In genomic region chr6:71420848-71421247, GRCm38 (mm10) we compare ENCODE assay signal across 20 mouse cellular contexts. TPM values are rescaled to one million over a fixed set of nuclear protein-coding genes. Genes with fewer than 3 reads are reported as not detected.
"Had no signal": no experiment of that assay in that cellular context is flagged by ENCODE, and none has a peak within 500 bp of the region (broad histone marks: within the 10 kb centered on the region; RNA-seq: fewer than 3 reads in every experiment).

No protein-coding gene starts in this region.

- H3K27ac ChIP-seq: limb, embryonic 12.5 days; liver, embryonic 14.5 days; midbrain, embryonic 10.5 days; neural tube, embryonic 15.5 days had no signal

- H3K4me1 ChIP-seq: limb, embryonic 12.5 days; midbrain, embryonic 10.5 days; neural tube, embryonic 15.5 days had no signal

- H3K9me3 ChIP-seq: limb, embryonic 12.5 days; midbrain, embryonic 10.5 days; neural tube, embryonic 15.5 days had no signal

- DNase-seq: layer of hippocampus, adult 9-11 months; layer of hippocampus, postnatal 36 days; liver; lung, adult 2 months; lung, postnatal 4 days; midbrain, embryonic 14.5 days; right cerebral cortex, adult 18-20 months; right cerebral cortex, postnatal 25 days; spleen, adult 18-20 months; thymus, adult 2 months; thymus, postnatal 25 days had no signal

- H3K27me3 ChIP-seq: limb, embryonic 12.5 days; neural tube, embryonic 15.5 days had no signal

- H3K4me2 ChIP-seq: limb, embryonic 12.5 days; neural tube, embryonic 15.5 days had no signal

- H3K4me3 ChIP-seq: limb, embryonic 12.5 days; midbrain, embryonic 10.5 days; myocyte; neural tube, embryonic 15.5 days had no signal

- H3K9ac ChIP-seq: limb, embryonic 12.5 days; liver, embryonic 14.5 days; neural tube, embryonic 15.5 days had no signal

- ATAC-seq: hindbrain, embryonic 16.5 days; inflammation-experienced regulatory T-cells, adult 6 months; lung, postnatal 0 days had no signal

- H3K36me3 ChIP-seq: neural tube, embryonic 15.5 days had no signal

RNA-seq across cellular contexts. Expression of gene Cd8a, which starts 47.6 kb away (rescaled TPM):
- polyA plus RNA-seq: hindbrain, embryonic 16.5 days; liver, embryonic 14.5 days; midbrain, embryonic 10.5 days; midbrain, embryonic 14.5 days; myocyte; neural tube, embryonic 11.5 days; neural tube, embryonic 15.5 days had no signal
